Mouse (Mus musculus) lung, embryonic 15.5 days (tissue): Measurements from ENCODE around the gene Inpp4a. TPM values are rescaled to one million over a fixed set of nuclear protein-coding genes. Genes with fewer than 3 reads are reported as not detected.

Source experiments
- ATAC-seq: fragments of 200-750 bp; cut with Nextera tagmentation; 2 replicates; pipeline ENCODE4 v1.8.0; 2017; ENCODE audit warnings: moderate number of reproducible peaks, borderline replicate concordance; ENCODE audit not compliant: low FRiP score, low TSS enrichment; ENCODE audit errors: extremely low read depth
- H3K27ac ChIP-seq: fragments of 300-500 bp; sonication (generic); 2 replicates; pipeline ENCODE4 v1.5.1; 2015; ENCODE audit warnings: moderate library complexity, mild to moderate bottlenecking, inconsistent platforms
- H3K27me3 ChIP-seq: fragments of 300-500 bp; sonication (generic); 2 replicates; pipeline ENCODE4 v1.6.1; 2015; ENCODE audit warnings: inconsistent platforms
- H3K36me3 ChIP-seq: fragments of 300-500 bp; sonication (generic); 2 replicates; pipeline ENCODE4 v1.6.1; 2015; ENCODE audit warnings: inconsistent platforms
- H3K4me1 ChIP-seq: fragments of 300-500 bp; sonication (generic); 2 replicates; pipeline ENCODE4 v1.6.1; 2015; ENCODE audit warnings: inconsistent platforms
- H3K4me2 ChIP-seq: fragments of 300-500 bp; sonication (generic); 2 replicates; pipeline ENCODE4 v1.6.1; 2015; ENCODE audit warnings: inconsistent platforms, mild to moderate bottlenecking, moderate library complexity
- H3K4me3 ChIP-seq: fragments of 300-500 bp; sonication (generic); 2 replicates; pipeline ENCODE4 v1.5.1; 2015; ENCODE audit warnings: mild to moderate bottlenecking, inconsistent platforms
- H3K9ac ChIP-seq: fragments of 300-500 bp; sonication (generic); 2 replicates; pipeline ENCODE4 v1.6.1; 2015; ENCODE audit warnings: inconsistent platforms
- H3K9me3 ChIP-seq: fragments of 300-500 bp; sonication (generic); 2 replicates; pipeline ENCODE4 v1.6.1; 2016; ENCODE audit warnings: inconsistent platforms
- WGBS: fragments of 180-500 bp; shearing (Covaris S2); methylation state at CpG from one replicate; pipeline ENCODE4 v1.1.7; 2015; 5-methylcytosine and 5-hydroxymethylcytosine counted together
- polyA plus RNA-seq: library from polyadenylated mRNA; unstranded; fragments of >200 nt; fragmentation: Nextera tagmentation; extraction: Ambion mirVana; gene quantifications from 2 replicates; pipeline ENCODE4 v1.2.1, GENCODE M21; 2015

Inpp4a gene
- polyA plus RNA-seq, 1 experiment from 2014 or later: 13.6 TPM

DNA sequence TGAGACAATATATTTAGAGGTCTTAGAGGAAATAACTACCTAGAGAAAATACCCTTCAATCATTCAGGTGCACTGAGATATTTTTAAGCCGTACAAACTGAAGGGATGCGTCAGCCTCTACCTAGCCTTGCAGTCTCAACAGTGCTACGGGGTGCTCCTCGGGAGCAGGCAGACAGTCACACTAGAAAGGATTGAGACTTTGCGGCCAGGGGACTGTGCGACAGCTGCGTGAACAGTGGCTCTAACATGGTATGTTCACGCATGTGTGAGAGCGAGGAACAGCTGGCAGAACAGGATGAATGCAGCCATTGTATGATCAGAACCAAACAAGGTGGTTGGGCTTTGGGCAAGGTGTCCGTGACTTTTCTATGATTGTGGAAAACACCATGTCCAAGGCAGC lies 63.1 kb downstream of the Inpp4a start:
- no peak overlapping the region for H3K27ac ChIP-seq
- no peaks in the 10 kb centered on the region for H3K9me3 ChIP-seq
- peaks cover 3% of the 10 kb centered on the region; the same call in 1 of the 2 replicates for H3K36me3 ChIP-seq
- no peaks in the 10 kb centered on the region for H3K4me1 ChIP-seq
- no peaks in the 10 kb centered on the region for H3K27me3 ChIP-seq
- no peak overlapping the region for H3K4me3 ChIP-seq
- 90% methylated on average over 10 of the region's 10 CpGs for WGBS
- H3K4me2 ChIP-seq: no peak overlapping the region
- no peak overlapping the region for H3K9ac ChIP-seq
- no peak for ATAC-seq

DNA sequence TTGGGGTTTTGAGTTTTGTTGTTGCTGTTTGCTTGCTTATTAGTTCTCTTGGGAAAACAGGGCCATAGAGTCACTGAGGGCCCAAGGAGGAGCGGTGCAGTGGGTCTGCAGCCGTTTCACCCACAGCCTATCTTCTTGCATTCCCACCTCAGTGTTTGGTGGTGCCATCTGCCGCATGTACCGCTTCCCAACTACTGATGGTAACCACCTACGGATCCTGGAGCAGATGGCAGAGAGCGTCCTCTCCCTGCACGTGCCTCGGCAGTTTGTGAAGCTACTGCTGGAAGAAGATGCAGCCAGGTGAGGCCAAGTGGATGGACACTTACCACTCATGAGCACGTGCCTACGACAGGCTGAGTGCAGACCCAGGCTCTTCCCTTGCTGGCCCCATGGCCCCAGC lies 68.5 kb downstream of the Inpp4a start:
- H3K9me3 ChIP-seq: no peaks in the 10 kb centered on the region
- H3K36me3 ChIP-seq: peaks cover 3% of the 10 kb centered on the region; the same call in 1 of the 2 replicates
- H3K4me1 ChIP-seq: no peaks in the 10 kb centered on the region
- no peak overlapping the region for H3K9ac ChIP-seq
- H3K4me3 ChIP-seq: no peak overlapping the region
- no peaks in the 10 kb centered on the region for H3K27me3 ChIP-seq
- 93% methylated on average over 10 of the region's 10 CpGs for WGBS
- H3K4me2 ChIP-seq: no peak overlapping the region
- no peak overlapping the region for H3K27ac ChIP-seq
- no peak for ATAC-seq

DNA sequence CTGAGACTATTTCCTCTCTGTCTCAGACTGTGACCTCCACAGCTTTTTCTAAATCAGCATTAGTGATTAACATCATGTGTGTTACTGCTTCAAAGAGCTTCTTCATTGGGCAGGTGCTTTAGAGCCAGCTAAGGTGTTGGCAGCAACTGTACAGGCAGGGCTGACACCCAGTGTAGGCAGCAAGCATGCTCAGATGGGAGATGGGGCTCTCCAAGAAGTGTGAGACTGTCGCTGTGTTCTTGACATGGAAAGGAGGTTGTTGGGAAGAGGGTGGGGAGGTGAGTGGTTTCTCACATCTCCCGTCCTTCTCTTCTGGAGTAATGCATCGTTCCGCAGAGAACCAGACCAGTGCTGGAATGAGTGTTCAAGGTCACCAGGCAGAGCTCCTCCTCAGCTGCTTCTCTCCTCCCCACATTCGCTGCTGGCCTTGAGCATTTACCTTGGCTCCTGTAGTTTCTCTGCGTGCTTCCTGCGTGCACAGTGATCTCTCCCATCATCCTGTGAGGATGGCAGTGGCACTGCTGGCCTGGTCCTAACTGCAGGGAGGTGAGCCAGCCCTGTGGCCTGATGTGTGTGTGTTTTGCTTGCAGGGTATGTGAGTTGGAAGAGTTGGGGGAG lies 69.2 kb downstream of the Inpp4a start:
- H3K4me2 ChIP-seq: no peak overlapping the region
- H3K9ac ChIP-seq: no peak overlapping the region
- H3K9me3 ChIP-seq: no peaks in the 10 kb centered on the region
- no peak overlapping the region for H3K4me3 ChIP-seq
- no peak overlapping the region for H3K27ac ChIP-seq
- no peak for ATAC-seq
- 80% methylated on average over 7 of the region's 7 CpGs for WGBS
- no peaks in the 10 kb centered on the region for H3K27me3 ChIP-seq
- H3K36me3 ChIP-seq: peaks cover 3% of the 10 kb centered on the region; the same call in 1 of the 2 replicates
- no peaks in the 10 kb centered on the region for H3K4me1 ChIP-seq

DNA sequence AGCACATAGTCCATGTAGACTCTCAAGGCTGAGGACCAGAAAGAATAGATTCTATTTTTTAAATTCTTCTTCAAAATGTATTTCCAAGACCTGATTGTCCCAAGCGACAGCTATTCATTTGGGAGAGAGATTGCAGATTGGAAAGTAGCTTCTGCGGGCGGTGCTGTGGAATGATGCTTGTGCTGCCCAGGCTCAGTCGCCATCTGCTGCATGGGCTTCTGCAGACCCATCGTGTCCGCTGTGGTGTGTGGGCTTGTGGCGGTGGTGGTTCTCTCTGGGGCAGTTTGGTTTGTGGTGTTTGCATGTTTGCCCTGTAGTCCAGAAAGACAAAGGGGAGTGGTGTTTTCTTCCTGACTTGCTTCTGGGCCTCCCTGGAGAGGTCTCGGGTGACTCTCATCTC lies 76.5 kb downstream of the Inpp4a start:
- WGBS: 90% methylated on average over 8 of the region's 8 CpGs

DNA sequence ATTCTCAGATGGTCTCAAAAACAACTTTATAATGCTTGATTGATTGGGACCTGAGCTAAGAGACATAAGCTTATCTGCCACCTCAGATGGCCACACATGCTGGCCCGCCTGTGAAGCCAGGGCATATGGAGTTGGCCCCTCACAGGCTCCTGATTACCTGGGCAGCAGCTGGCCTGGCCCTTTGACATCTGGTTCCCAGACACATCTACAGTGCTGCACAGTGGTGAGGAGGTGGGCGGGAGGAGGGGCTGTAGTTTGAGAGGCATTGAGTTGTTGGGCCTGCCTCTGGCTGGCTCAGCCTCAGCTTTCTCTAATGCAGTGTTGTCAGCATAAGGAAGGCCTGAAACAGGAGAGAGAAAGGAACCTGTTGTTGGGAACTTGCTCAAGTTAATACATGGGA lies 77.1 kb downstream of the Inpp4a start:
- no peak overlapping the region for H3K27ac ChIP-seq
- H3K9ac ChIP-seq: no peak overlapping the region
- H3K9me3 ChIP-seq: no peaks in the 10 kb centered on the region
- no peak overlapping the region for H3K4me2 ChIP-seq
- WGBS: 83% methylated on average over 2 of the region's 2 CpGs
- ATAC-seq: no peak
- H3K36me3 ChIP-seq: no peaks in the 10 kb centered on the region
- H3K4me1 ChIP-seq: no peaks in the 10 kb centered on the region
- H3K4me3 ChIP-seq: no peak overlapping the region
- H3K27me3 ChIP-seq: no peaks in the 10 kb centered on the region

More for the DNA sequence above, 76.5 kb downstream of the Inpp4a start:
- no peak overlapping the region for H3K4me2 ChIP-seq
- no peaks in the 10 kb centered on the region for H3K4me1 ChIP-seq
- no peak overlapping the region for H3K4me3 ChIP-seq
- H3K36me3 ChIP-seq: no peaks in the 10 kb centered on the region
- ATAC-seq: no peak
- H3K27me3 ChIP-seq: no peaks in the 10 kb centered on the region
- H3K9ac ChIP-seq: no peak overlapping the region
- no peaks in the 10 kb centered on the region for H3K9me3 ChIP-seq
- no peak overlapping the region for H3K27ac ChIP-seq

DNA sequence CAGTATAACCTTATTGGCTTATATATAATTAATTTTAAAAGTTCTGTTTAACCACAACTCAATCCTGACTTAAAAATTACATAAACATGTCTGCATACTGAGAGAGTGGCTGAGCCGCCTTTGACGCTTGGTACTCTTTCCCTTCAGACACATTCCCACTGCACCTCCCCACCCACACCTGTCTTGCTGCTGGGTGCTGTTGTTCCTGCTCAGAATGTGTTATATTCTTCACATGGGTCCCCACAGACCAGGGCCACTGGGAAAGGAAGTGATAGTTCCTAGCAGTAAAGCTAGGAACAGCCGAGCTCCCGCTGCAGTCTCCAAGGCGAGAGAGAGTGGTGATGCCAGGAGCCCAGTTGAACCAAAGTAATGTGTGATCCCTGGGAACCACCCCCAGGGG lies 78.4 kb downstream of the Inpp4a start:
- Histone ChIP-seq H3K9me3 (no peaks in the 10 kb centered on the region), H3K27ac (no peak overlapping the region), H3K4me3 (no peak overlapping the region), H3K4me1 (no peaks in the 10 kb centered on the region), H3K36me3 (no peaks in the 10 kb centered on the region), H3K9ac (no peak overlapping the region), H3K27me3 (no peaks in the 10 kb centered on the region), H3K4me2 (no peak overlapping the region)
- WGBS: 87% methylated on average over 5 of the region's 5 CpGs
- no peak for ATAC-seq

- 36% methylated on average over 4 of the region's 4 CpGs for WGBS
- H3K4me1 ChIP-seq: peaks cover 3% of the 10 kb centered on the region; the same call in 1 of the 2 replicates
- H3K27ac ChIP-seq: no peak overlapping the region
- H3K4me2 ChIP-seq: no peak overlapping the region
- ATAC-seq: no peak
- no peak overlapping the region for H3K4me3 ChIP-seq
- no peak overlapping the region for H3K9ac ChIP-seq
- no peaks in the 10 kb centered on the region for H3K9me3 ChIP-seq
- no peaks in the 10 kb centered on the region for H3K36me3 ChIP-seq
- H3K27me3 ChIP-seq: no peaks in the 10 kb centered on the region
These were observed 79.9 kb downstream of the Inpp4a start for GRCm38 (mm10) chr1:37379536-37379935.

GRCm38 (mm10) chr1:37380913-37381312 lies 81.2 kb downstream of the Inpp4a start:
- no peak overlapping the region for H3K9ac ChIP-seq
- H3K27ac ChIP-seq: no peak overlapping the region
- peaks cover 5% of the 10 kb centered on the region; the same call in 1 of the 2 replicates for H3K4me1 ChIP-seq
- no peak overlapping the region for H3K4me3 ChIP-seq
- H3K9me3 ChIP-seq: no peaks in the 10 kb centered on the region
- ATAC-seq: peak; percentile 52; the same call in 1 of the 2 replicates
- no peak overlapping the region for H3K4me2 ChIP-seq
- WGBS: 33% methylated on average over 5 of the region's 5 CpGs
- H3K27me3 ChIP-seq: no peaks in the 10 kb centered on the region
- H3K36me3 ChIP-seq: no peaks in the 10 kb centered on the region

- Histone ChIP-seq H3K4me1 (peaks cover 5% of the 10 kb centered on the region; the same call in 1 of the 2 replicates), H3K36me3 (no peaks in the 10 kb centered on the region), H3K27me3 (no peaks in the 10 kb centered on the region), H3K4me2 (no peak overlapping the region), H3K9me3 (no peaks in the 10 kb centered on the region), H3K27ac (no peak overlapping the region), H3K9ac (no peak overlapping the region), H3K4me3 (no peak overlapping the region)
- ATAC-seq: no peak
- WGBS: 73% methylated on average over 3 of the region's 3 CpGs
These were observed 84.6 kb downstream of the Inpp4a start for GRCm38 (mm10) chr1:37384304-37384703.

- no peaks in the 10 kb centered on the region for H3K9me3 ChIP-seq
- no peaks in the 10 kb centered on the region for H3K36me3 ChIP-seq
- ATAC-seq: no peak
- WGBS: 65% methylated on average over 7 of the region's 7 CpGs
- H3K4me1 ChIP-seq: peaks cover 5% of the 10 kb centered on the region; the same call in 1 of the 2 replicates
- H3K27ac ChIP-seq: no peak overlapping the region
- no peak overlapping the region for H3K4me3 ChIP-seq
- no peak overlapping the region for H3K9ac ChIP-seq
- no peak overlapping the region for H3K4me2 ChIP-seq
- no peaks in the 10 kb centered on the region for H3K27me3 ChIP-seq
These were observed 86.8 kb downstream of the Inpp4a start for GRCm38 (mm10) chr1:37386448-37386971.

- no peaks in the 10 kb centered on the region for H3K9me3 ChIP-seq
- H3K4me3 ChIP-seq: no peak overlapping the region
- WGBS: 70% methylated on average over 5 of the region's 5 CpGs
- no peak overlapping the region for H3K4me2 ChIP-seq
- no peak for ATAC-seq
- H3K27me3 ChIP-seq: no peaks in the 10 kb centered on the region
- H3K4me1 ChIP-seq: no peaks in the 10 kb centered on the region
- H3K9ac ChIP-seq: no peak overlapping the region
- H3K36me3 ChIP-seq: no peaks in the 10 kb centered on the region
- H3K27ac ChIP-seq: no peak overlapping the region
These were observed 93.5 kb downstream of the Inpp4a start for GRCm38 (mm10) chr1:37393174-37393573.

GRCm38 (mm10) chr1:37396481-37396880 lies 96.8 kb downstream of the Inpp4a start:
- Histone ChIP-seq H3K9ac (no peak overlapping the region), H3K4me3 (no peak overlapping the region), H3K4me2 (no peak overlapping the region), H3K27me3 (no peaks in the 10 kb centered on the region), H3K36me3 (no peaks in the 10 kb centered on the region), H3K4me1 (0 out of 2 replicates have a peak, but pooled peaks cover 9% of the 10 kb centered on the region), H3K9me3 (no peaks in the 10 kb centered on the region), H3K27ac (no peak overlapping the region)
- 63% methylated on average over 1 of the region's 1 CpGs for WGBS
- ATAC-seq: no peak
